Mouse (Mus musculus) hindbrain, embryonic 12.5 days (tissue): ENCODE measurements around the gene Ank3. TPM values are rescaled to one million over a fixed set of nuclear protein-coding genes. Genes with fewer than 3 reads are reported as not detected.
A peak's percentile ranks its signal among the peaks of the same experiment; 100 is the strongest.

Experiments used
- ATAC-seq: fragments of 200-750 bp; cut with Nextera tagmentation; 2 replicates; pipeline ENCODE4 v1.8.0; 2017; ENCODE audit warnings: moderate TSS enrichment; ENCODE audit not compliant: low FRiP score
- H3K27ac ChIP-seq: fragments of 300-500 bp; sonication (generic); 2 replicates; pipeline ENCODE4 v1.5.1; 2016; ENCODE audit warnings: mild to moderate bottlenecking
- H3K27me3 ChIP-seq: fragments of 300-500 bp; sonication (generic); 2 replicates; pipeline ENCODE4 v1.6.1; 2016; ENCODE audit warnings: mild to moderate bottlenecking
- H3K36me3 ChIP-seq: fragments of 300-500 bp; sonication (generic); 2 replicates; pipeline ENCODE4 v1.6.1; 2016; ENCODE audit warnings: mild to moderate bottlenecking
- H3K4me1 ChIP-seq: fragments of 300-500 bp; sonication (generic); 2 replicates; pipeline ENCODE4 v1.6.1; 2016
- H3K4me2 ChIP-seq: fragments of 300-500 bp; sonication (generic); replicated peaks from 2 replicates; pipeline ENCODE4 v1.6.1; 2016; ENCODE audit warnings: mild to moderate bottlenecking
- H3K4me3 ChIP-seq: fragments of 300-500 bp; sonication (generic); 2 replicates; pipeline ENCODE4 v1.5.1; 2016; ENCODE audit warnings: mild to moderate bottlenecking
- H3K9ac ChIP-seq: fragments of 300-500 bp; sonication (generic); 2 replicates; pipeline ENCODE4 v1.6.1; 2016; ENCODE audit warnings: mild to moderate bottlenecking, moderate library complexity
- H3K9me3 ChIP-seq: fragments of 300-500 bp; sonication (generic); replicated peaks from 2 replicates; pipeline ENCODE4 v1.6.1; 2016; ENCODE audit warnings: mild to moderate bottlenecking
- WGBS: fragments of 180-500 bp; shearing (Covaris S2); methylation state at CpG from one replicate; pipeline ENCODE4 v1.1.7; 2016; 5-methylcytosine and 5-hydroxymethylcytosine counted together
- polyA plus RNA-seq: library from polyadenylated mRNA; unstranded; fragments of >200 nt; fragmentation: Nextera tagmentation; extraction: Ambion mirVana; gene quantifications from 2 replicates; pipeline ENCODE4 v1.2.1, GENCODE M21; 2016

Ank3 gene
- polyA plus RNA-seq, 1 experiment from 2014 or later = 91.0 TPM

DNA sequence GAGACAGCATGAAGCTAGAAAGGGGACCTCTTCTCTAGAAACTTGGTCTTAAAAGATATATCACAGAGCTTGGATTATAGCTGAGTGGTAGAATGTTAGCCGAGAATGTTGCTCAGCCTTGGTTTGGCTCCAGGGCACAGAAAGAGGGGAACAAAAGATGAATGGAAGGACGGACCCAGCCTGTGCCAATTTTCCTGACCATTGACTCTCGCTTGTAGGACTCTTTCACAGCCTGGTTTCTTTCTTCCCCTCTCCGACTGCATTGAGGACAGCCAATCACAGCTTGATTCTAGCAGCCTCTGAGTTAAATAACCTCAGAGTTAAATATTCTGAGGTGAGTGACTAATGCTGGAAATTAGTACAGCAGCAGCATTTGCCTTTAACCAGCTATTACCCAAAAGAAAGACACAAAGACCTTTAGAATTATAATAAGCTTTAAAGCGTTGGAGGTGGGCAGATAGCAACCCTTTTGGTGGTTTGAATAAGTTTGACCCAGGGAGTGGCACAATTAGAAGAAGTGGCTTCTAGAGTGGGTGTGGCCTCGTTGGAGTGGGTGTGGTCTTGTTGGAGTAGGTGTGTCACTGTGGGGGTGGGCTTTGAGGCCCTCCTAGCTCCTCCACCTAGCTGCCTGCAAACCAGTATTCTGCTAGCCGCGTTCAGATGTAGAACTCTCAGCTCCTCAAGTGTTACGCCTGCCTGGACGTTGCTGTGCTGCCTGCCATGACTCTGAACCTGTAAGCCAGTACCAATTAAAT is 24.6 kb upstream of the Ank3 start:
- no peak for ATAC-seq
- WGBS = 64% methylated on average over 10 of the region's 10 CpGs
- Histone ChIP-seq H3K4me1 (no peaks in the 10 kb centered on the region), H3K4me2 (no peak overlapping the region), H3K9me3 (no peaks in the 10 kb centered on the region), H3K9ac (no peak overlapping the region), H3K36me3 (no peaks in the 10 kb centered on the region), H3K4me3 (no peak overlapping the region), H3K27ac (no peak overlapping the region), H3K27me3 (no peaks in the 10 kb centered on the region)

DNA sequence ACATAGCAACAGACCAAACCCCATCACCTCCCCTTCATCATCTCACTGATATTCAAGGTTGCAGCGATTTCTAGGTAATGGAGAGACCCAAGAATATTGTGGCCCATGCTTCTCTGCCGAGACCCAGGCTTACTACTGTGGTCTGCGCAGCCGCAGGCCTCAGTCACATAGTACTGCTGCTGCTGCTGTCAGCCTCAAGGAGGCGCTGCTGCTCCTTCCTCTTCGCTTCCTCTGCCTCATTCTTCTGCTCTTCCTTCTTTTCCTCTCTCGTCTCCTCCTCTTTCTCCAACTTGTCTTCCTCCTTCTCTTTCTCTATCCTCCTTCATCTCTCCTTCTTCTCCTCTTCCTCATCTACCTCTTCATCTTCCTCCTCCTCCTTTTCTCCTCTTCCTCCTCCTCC is 23.4 kb upstream of the Ank3 start:
- H3K27ac ChIP-seq = no peak overlapping the region
- 58% methylated on average over 7 of the region's 7 CpGs for WGBS
- H3K9me3 ChIP-seq = no peaks in the 10 kb centered on the region
- H3K9ac ChIP-seq = no peak overlapping the region
- no peaks in the 10 kb centered on the region for H3K4me1 ChIP-seq
- H3K27me3 ChIP-seq = no peaks in the 10 kb centered on the region
- no peak overlapping the region for H3K4me2 ChIP-seq
- no peaks in the 10 kb centered on the region for H3K36me3 ChIP-seq
- ATAC-seq = no peak
- no peak overlapping the region for H3K4me3 ChIP-seq

- no peak overlapping the region for H3K9ac ChIP-seq
- WGBS = 90% methylated on average over 1 of the region's 1 CpGs
- H3K4me2 ChIP-seq = no peak overlapping the region
- H3K27me3 ChIP-seq = no peaks in the 10 kb centered on the region
- H3K4me3 ChIP-seq = no peak overlapping the region
- no peaks in the 10 kb centered on the region for H3K4me1 ChIP-seq
- no peak for ATAC-seq
- no peaks in the 10 kb centered on the region for H3K36me3 ChIP-seq
- no peaks in the 10 kb centered on the region for H3K9me3 ChIP-seq
- H3K27ac ChIP-seq = no peak overlapping the region
Measured at GRCm38 (mm10) chr10:69383186-69383585, 15.4 kb upstream of the Ank3 start.

- Histone ChIP-seq H3K27me3 (no peaks in the 10 kb centered on the region), H3K4me3 (no peak overlapping the region), H3K4me1 (no peaks in the 10 kb centered on the region), H3K27ac (no peak overlapping the region), H3K4me2 (no peak overlapping the region), H3K9me3 (no peaks in the 10 kb centered on the region), H3K36me3 (no peaks in the 10 kb centered on the region), H3K9ac (no peak overlapping the region)
- WGBS = 78% methylated on average over 11 of the region's 11 CpGs
- no peak for ATAC-seq
Measured at GRCm38 (mm10) chr10:69384640-69385039, 13.9 kb upstream of the Ank3 start.

- Histone ChIP-seq H3K9ac (no peak overlapping the region), H3K4me1 (no peaks in the 10 kb centered on the region), H3K27me3 (no peaks in the 10 kb centered on the region), H3K9me3 (no peaks in the 10 kb centered on the region), H3K4me3 (no peak overlapping the region), H3K36me3 (no peaks in the 10 kb centered on the region), H3K4me2 (no peak overlapping the region), H3K27ac (no peak overlapping the region)
- ATAC-seq = no peak
- 94% methylated on average over 8 of the region's 8 CpGs for WGBS
Measured at GRCm38 (mm10) chr10:69385136-69385535, 13.4 kb upstream of the Ank3 start.

GRCm38 (mm10) chr10:69386767-69387166 is 11.8 kb upstream of the Ank3 start:
- Histone ChIP-seq H3K27ac (no peak overlapping the region), H3K4me2 (no peak overlapping the region), H3K4me1 (no peaks in the 10 kb centered on the region), H3K9ac (no peak overlapping the region), H3K27me3 (no peaks in the 10 kb centered on the region), H3K9me3 (no peaks in the 10 kb centered on the region), H3K4me3 (no peak overlapping the region), H3K36me3 (no peaks in the 10 kb centered on the region)
- no peak for ATAC-seq
- 79% methylated on average over 8 of the region's 8 CpGs for WGBS

- WGBS = 94% methylated on average over 4 of the region's 4 CpGs
- Histone ChIP-seq H3K4me2 (no peak overlapping the region), H3K4me1 (no peaks in the 10 kb centered on the region), H3K9ac (no peak overlapping the region), H3K27ac (no peak overlapping the region), H3K36me3 (no peaks in the 10 kb centered on the region), H3K4me3 (no peak overlapping the region), H3K9me3 (no peaks in the 10 kb centered on the region), H3K27me3 (no peaks in the 10 kb centered on the region)
- no peak for ATAC-seq
Measured at GRCm38 (mm10) chr10:69389511-69389910, 9.1 kb upstream of the Ank3 start.

GRCm38 (mm10) chr10:69398197-69398762 is 293 bp upstream of the Ank3 start:
- Histone ChIP-seq H3K4me3 (peak overlapping the region; percentile 63), H3K27me3 (peaks cover 63% of the 10 kb centered on the region), H3K4me1 (peaks cover 26% of the 10 kb centered on the region), H3K4me2 (peak overlapping the region; percentile 96), H3K27ac (no peak overlapping the region), H3K36me3 (no peaks in the 10 kb centered on the region), H3K9ac (peak overlapping the region; percentile 46), H3K9me3 (no peaks in the 10 kb centered on the region)
- ATAC-seq = no peak
- under 1% methylated on average over 23 of the region's 26 CpGs for WGBS

DNA sequence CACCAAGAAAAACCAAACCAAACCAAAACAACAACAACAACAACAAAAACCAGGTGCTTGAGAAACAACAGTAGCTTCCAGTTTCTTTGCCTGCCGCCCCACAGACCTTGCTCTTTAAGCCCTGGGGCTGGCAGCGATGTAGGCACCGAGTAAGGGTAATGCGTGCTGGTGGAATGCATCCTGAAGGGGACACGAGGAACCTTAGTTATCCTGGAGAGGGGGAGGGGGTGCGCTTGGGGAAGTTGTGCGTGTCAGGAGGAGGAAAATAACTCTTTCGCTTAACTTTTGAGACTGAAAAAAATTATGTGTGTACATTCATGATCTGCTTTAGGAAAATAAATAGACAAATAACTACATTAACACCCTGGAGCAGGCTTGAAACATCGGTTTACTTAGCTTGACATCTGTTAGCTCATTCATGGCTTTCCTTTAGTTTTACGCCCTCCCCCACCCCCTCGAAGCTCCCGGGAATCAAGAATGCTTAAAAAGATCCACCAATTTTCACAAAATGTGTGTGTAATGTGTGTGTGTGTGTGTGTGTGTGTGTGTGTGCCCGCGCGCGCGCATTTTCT is 1.3 kb downstream of the Ank3 start:
- Histone ChIP-seq H3K36me3 (no peaks in the 10 kb centered on the region), H3K9ac (0 out of 2 replicates have a peak overlapping the region, but pooled peaks have one; percentile 46), H3K4me2 (peak overlapping the region; percentile 96), H3K9me3 (no peaks in the 10 kb centered on the region), H3K4me3 (peak overlapping the region; percentile 63), H3K4me1 (peaks cover 26% of the 10 kb centered on the region), H3K27me3 (peaks cover 60% of the 10 kb centered on the region), H3K27ac (no peak overlapping the region)
- 2% methylated on average over 17 of the region's 17 CpGs for WGBS
- no peak for ATAC-seq

DNA sequence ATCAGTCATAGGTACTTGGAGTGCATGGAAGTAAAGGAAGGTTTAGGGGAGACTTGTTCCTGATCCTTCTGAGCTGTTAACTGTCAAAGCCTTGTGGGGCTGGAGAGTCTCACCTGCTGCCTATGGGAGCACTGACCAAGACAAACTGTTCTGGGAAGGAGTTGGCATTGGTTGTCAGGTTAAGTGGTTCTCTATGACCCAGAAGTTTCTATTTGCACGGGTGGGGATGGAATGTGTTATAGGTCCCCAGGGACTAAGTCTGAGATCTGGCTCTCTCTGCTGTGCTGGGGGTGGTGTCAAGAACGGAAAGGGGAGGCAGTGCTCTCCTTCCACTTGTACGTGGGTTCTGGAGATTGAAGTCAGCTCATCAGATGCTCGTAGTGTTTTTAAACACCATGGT is 6.9 kb downstream of the Ank3 start:
- ATAC-seq = no peak
- Histone ChIP-seq H3K36me3 (no peaks in the 10 kb centered on the region), H3K4me2 (no peak overlapping the region), H3K27me3 (peaks cover 9% of the 10 kb centered on the region), H3K4me1 (peaks cover 2% of the 10 kb centered on the region; the same call in 1 of the 2 replicates), H3K27ac (no peak overlapping the region), H3K9me3 (no peaks in the 10 kb centered on the region), H3K9ac (no peak overlapping the region), H3K4me3 (no peak overlapping the region)
- 72% methylated on average over 4 of the region's 4 CpGs for WGBS

GRCm38 (mm10) chr10:69414888-69415287 is 16.3 kb downstream of the Ank3 start:
- Histone ChIP-seq H3K4me3 (no peak overlapping the region), H3K4me2 (no peak overlapping the region), H3K27me3 (no peaks in the 10 kb centered on the region), H3K9me3 (no peaks in the 10 kb centered on the region), H3K9ac (no peak overlapping the region), H3K27ac (no peak overlapping the region), H3K36me3 (no peaks in the 10 kb centered on the region), H3K4me1 (no peaks in the 10 kb centered on the region)
- ATAC-seq = no peak
- 71% methylated on average over 12 of the region's 12 CpGs for WGBS

DNA sequence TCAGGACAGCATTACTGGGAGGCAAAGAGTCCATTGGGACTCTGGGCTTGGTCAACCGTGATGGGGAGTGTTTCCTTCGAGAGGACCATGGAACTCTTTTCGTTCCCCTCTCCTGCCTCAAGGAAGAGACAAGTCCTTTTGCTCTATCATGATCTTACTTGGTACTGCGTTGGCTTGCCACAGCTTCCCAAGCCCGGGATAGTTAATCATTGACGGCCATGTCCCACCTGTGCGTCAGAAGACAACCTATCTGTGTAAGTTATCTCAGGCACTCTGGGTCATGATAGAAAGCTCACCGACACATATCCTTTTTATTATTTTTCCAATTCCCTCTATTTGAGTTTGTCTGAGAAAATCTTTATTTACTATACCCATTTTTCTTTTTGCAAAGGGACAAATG is 20.1 kb downstream of the Ank3 start:
- WGBS = 87% methylated on average over 8 of the region's 8 CpGs
- H3K4me3 ChIP-seq = no peak overlapping the region
- H3K36me3 ChIP-seq = no peaks in the 10 kb centered on the region
- H3K4me1 ChIP-seq = no peaks in the 10 kb centered on the region
- H3K9me3 ChIP-seq = no peaks in the 10 kb centered on the region
- no peaks in the 10 kb centered on the region for H3K27me3 ChIP-seq
- ATAC-seq = no peak
- no peak overlapping the region for H3K27ac ChIP-seq
- no peak overlapping the region for H3K4me2 ChIP-seq
- H3K9ac ChIP-seq = no peak overlapping the region

- ATAC-seq = no peak
- Histone ChIP-seq H3K36me3 (no peaks in the 10 kb centered on the region), H3K9ac (no peak overlapping the region), H3K27me3 (no peaks in the 10 kb centered on the region), H3K4me3 (no peak overlapping the region), H3K4me2 (no peak overlapping the region), H3K9me3 (no peaks in the 10 kb centered on the region), H3K27ac (no peak overlapping the region), H3K4me1 (no peaks in the 10 kb centered on the region)
- WGBS = 80% methylated on average over 6 of the region's 6 CpGs
Measured at GRCm38 (mm10) chr10:69420306-69420705, 21.7 kb downstream of the Ank3 start.
